Mouse (Mus musculus): ENCODE results near the gene 5330417H12Rik. TPM values are rescaled to one million over a fixed set of nuclear protein-coding genes. Genes with fewer than 3 reads are reported as not detected.

5330417H12Rik gene
- not detected in 2 replicates for total RNA-seq (2014; fragmentation: Nextera tagmentation)
- total RNA-seq (2017), result not detected in 2 replicates
- not detected in 2 replicates for polyA plus RNA-seq (2012)

GRCm38 (mm10) chr7:107625061-107625460 is at the start of gene 5330417H12Rik:
TSS of gene 5330417H12Rik (minus strand) at chr7:107625161.
- Histone ChIP-seq H3K9me3 (replicated peaks) (peaks cover 29% of the 10 kb centered on the region), H3K36me3 (replicated peaks) (no peaks in the 10 kb centered on the region), H3K4me1 (ENCODE audit: insufficient read depth, low read depth, low read length) (no peaks in the 10 kb centered on the region), H3K27me3 (ENCODE audit: insufficient read depth, low read length) (no peaks in the 10 kb centered on the region), H3K4me3 (ENCODE audit: low read depth, low read length) (no peak within 1 kb of the TSS)
- DNase-seq (ENCODE audit: low spot score), result no peak
- no peak for ATAC-seq (ENCODE audit: extremely low read depth, insufficient number of reproducible peaks, low FRiP score, poor library complexity, severe bottlenecking)
- TF ChIP-seq CTCF (IDR thresholded peaks at IDR 0.05; ENCODE audit: low read depth, low read length) (no peak), TAL1 (conservative IDR thresholded peaks at IDR 0.05; ENCODE audit: low read depth, low read length) (no peak), GATA2 (IDR thresholded peaks at IDR 0.05; ENCODE audit: borderline replicate concordance, low read depth, low read length) (no peak), GATA1 (IDR thresholded peaks at IDR 0.05; ENCODE audit: borderline replicate concordance, low read length) (no peak), POLR2AphosphoS5 (IDR thresholded peaks at IDR 0.05; ENCODE audit: insufficient replicate concordance, low read depth, low read length) (no peak)

- Histone ChIP-seq H3K36me3 (replicated peaks) (no peaks in the 10 kb centered on the region), H3K9me3 (replicated peaks) (peaks cover 51% of the 10 kb centered on the region), H3K4me3 (ENCODE audit: low read depth, low read length) (no peak overlapping the region), H3K4me1 (ENCODE audit: insufficient read depth, low read depth, low read length) (no peaks in the 10 kb centered on the region), H3K27me3 (ENCODE audit: insufficient read depth, low read length) (no peaks in the 10 kb centered on the region)
- TF ChIP-seq GATA1 (IDR thresholded peaks at IDR 0.05; ENCODE audit: borderline replicate concordance, low read length), result no peak
- ATAC-seq (ENCODE audit: extremely low read depth, insufficient number of reproducible peaks, low FRiP score, poor library complexity, severe bottlenecking) (no peak), DNase-seq (ENCODE audit: low spot score) (no peak)
Measured at GRCm38 (mm10) chr7:107668514-107668913, 43.6 kb upstream of the 5330417H12Rik start.

DNA sequence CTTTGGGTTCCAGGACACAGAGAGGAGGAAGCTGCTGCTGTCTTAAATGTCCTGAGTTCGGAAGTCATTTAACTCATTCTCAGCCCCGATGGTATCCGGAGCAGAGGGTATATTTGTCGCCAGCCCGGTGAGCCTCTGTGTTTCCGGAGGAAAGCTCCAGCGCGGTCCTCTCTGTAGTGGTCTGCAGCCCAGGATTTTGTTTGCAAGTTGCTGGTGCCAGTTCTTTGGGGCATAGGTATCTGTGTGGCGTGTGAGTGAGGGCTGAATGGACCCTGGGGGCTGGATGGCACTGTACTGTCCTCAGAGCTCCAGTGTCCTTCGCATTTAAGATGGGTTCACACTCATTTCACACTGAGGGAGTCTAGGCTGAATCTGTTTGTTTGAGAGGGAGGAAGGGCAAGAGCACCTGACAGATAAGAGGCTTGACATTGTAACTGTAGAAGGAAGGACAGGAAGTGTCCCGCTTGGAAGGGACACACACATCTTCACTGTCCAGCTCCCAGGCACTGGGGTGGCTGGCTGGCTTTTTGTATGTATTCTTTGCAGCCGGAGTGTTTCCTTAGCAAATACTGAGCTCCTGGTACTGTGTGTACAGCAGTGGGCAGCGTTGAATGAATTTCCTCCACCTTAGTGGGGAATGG is 41.4 kb upstream of the 5330417H12Rik start:
- no peak for ATAC-seq (ENCODE audit: extremely low read depth, insufficient number of reproducible peaks, low FRiP score, poor library complexity, severe bottlenecking)
- H3K9me3 ChIP-seq (replicated peaks), result peaks cover 58% of the 10 kb centered on the region
- no peaks in the 10 kb centered on the region for H3K4me1 ChIP-seq (ENCODE audit: insufficient read depth, low read depth, low read length)
- H3K27me3 ChIP-seq (ENCODE audit: insufficient read depth, low read length), result no peaks in the 10 kb centered on the region
- no peak for DNase-seq (ENCODE audit: low spot score)
- no peaks in the 10 kb centered on the region for H3K36me3 ChIP-seq (replicated peaks)
- TF ChIP-seq POLR2AphosphoS5 (IDR thresholded peaks at IDR 0.05; ENCODE audit: insufficient replicate concordance, low read depth, low read length) (no peak), GATA2 (IDR thresholded peaks at IDR 0.05; ENCODE audit: borderline replicate concordance, low read depth, low read length) (no peak), CTCF (IDR thresholded peaks at IDR 0.05; ENCODE audit: low read depth, low read length) (no peak), TAL1 (conservative IDR thresholded peaks at IDR 0.05; ENCODE audit: low read depth, low read length) (no peak), GATA1 (IDR thresholded peaks at IDR 0.05; ENCODE audit: borderline replicate concordance, low read length) (no peak)
- H3K4me3 ChIP-seq (ENCODE audit: low read depth, low read length), result no peak overlapping the region

DNA sequence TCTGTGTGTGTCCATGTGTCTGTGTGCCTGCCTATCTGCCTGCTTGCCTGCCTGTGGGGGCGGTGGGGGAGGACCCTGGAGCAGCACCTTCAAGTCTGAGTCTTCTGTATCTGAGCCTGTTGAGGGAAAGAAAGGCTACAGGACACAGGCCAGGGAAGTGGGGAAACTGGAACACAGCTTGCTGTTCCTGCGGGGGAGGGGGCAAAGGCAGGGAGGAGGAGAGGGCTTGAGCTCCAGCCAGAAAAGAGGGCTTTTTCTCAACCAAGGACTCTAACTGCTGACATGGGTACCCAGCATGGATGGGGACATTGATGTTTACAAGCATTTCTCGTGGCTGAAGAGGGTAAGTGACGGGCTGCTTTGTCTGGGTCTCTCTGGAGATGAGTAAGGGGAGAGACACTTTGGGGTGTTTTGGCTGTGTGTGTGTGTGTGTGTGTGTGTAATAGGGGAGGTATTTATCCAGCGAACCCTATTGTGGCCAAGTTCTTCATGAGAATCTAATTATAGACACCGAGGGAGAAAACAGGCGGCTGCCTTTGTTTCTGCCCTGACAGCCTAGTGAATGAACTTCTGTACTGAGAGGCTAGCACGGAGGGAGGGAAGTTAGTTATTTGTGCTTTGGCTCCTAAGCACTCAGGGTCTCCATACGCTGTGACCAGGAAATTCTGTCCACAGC is 40.8 kb upstream of the 5330417H12Rik start:
- ATAC-seq (ENCODE audit: extremely low read depth, insufficient number of reproducible peaks, low FRiP score, poor library complexity, severe bottlenecking), result no peak
- H3K4me1 ChIP-seq (ENCODE audit: insufficient read depth, low read depth, low read length), result no peaks in the 10 kb centered on the region
- no peak for TF ChIP-seq TAL1 (conservative IDR thresholded peaks at IDR 0.05; ENCODE audit: low read depth, low read length)
- TF ChIP-seq POLR2AphosphoS5 (IDR thresholded peaks at IDR 0.05; ENCODE audit: insufficient replicate concordance, low read depth, low read length), result no peak
- TF ChIP-seq GATA2 (IDR thresholded peaks at IDR 0.05; ENCODE audit: borderline replicate concordance, low read depth, low read length), result no peak
- no peak for TF ChIP-seq GATA1 (IDR thresholded peaks at IDR 0.05; ENCODE audit: borderline replicate concordance, low read length)
- no peak for TF ChIP-seq CTCF (IDR thresholded peaks at IDR 0.05; ENCODE audit: low read depth, low read length)
- H3K36me3 ChIP-seq (replicated peaks), result no peaks in the 10 kb centered on the region
- peaks cover 60% of the 10 kb centered on the region for H3K9me3 ChIP-seq (replicated peaks)
- H3K27me3 ChIP-seq (ENCODE audit: insufficient read depth, low read length), result no peaks in the 10 kb centered on the region
- no peak for DNase-seq (ENCODE audit: low spot score)
- no peak overlapping the region for H3K4me3 ChIP-seq (ENCODE audit: low read depth, low read length)

DNA sequence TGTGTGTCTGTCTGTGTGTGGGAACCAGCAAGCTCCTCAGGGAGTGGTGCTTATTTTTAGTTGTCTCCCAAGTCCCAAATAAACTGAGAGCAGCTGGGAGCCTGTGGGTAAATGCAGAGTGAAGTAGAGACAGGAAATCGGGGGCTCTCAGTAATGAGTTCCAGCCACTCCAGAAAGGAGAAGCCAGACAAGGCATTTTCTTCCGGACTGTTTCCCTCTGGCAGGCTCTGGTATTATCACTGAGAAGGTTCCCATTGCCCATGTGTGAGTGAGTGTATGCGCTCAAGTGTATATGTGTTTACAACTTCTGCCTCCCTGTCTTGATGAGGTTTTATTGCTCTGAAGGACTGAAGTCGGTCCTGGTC is 40.2 kb upstream of the 5330417H12Rik start:
- H3K9me3 ChIP-seq (replicated peaks), result peaks cover 58% of the 10 kb centered on the region
- no peaks in the 10 kb centered on the region for H3K4me1 ChIP-seq (ENCODE audit: insufficient read depth, low read depth, low read length)
- H3K36me3 ChIP-seq (replicated peaks), result no peaks in the 10 kb centered on the region
- ATAC-seq (ENCODE audit: extremely low read depth, insufficient number of reproducible peaks, low FRiP score, poor library complexity, severe bottlenecking), result no peak
- H3K4me3 ChIP-seq (ENCODE audit: low read depth, low read length), result no peak overlapping the region
- no peaks in the 10 kb centered on the region for H3K27me3 ChIP-seq (ENCODE audit: insufficient read depth, low read length)
- TF ChIP-seq GATA2 (IDR thresholded peaks at IDR 0.05; ENCODE audit: borderline replicate concordance, low read depth, low read length), result no peak
- no peak for TF ChIP-seq POLR2AphosphoS5 (IDR thresholded peaks at IDR 0.05; ENCODE audit: insufficient replicate concordance, low read depth, low read length)
- no peak for TF ChIP-seq CTCF (IDR thresholded peaks at IDR 0.05; ENCODE audit: low read depth, low read length)
- TF ChIP-seq GATA1 (IDR thresholded peaks at IDR 0.05; ENCODE audit: borderline replicate concordance, low read length), result no peak
- no peak for TF ChIP-seq TAL1 (conservative IDR thresholded peaks at IDR 0.05; ENCODE audit: low read depth, low read length)
- no peak for DNase-seq (ENCODE audit: low spot score)

- ATAC-seq (ENCODE audit: extremely low read depth, insufficient number of reproducible peaks, low FRiP score, poor library complexity, severe bottlenecking) (no peak), DNase-seq (ENCODE audit: low spot score) (no peak)
- Histone ChIP-seq H3K36me3 (replicated peaks) (no peaks in the 10 kb centered on the region), H3K4me3 (ENCODE audit: low read depth, low read length) (no peak overlapping the region), H3K4me1 (ENCODE audit: insufficient read depth, low read depth, low read length) (no peaks in the 10 kb centered on the region), H3K27me3 (ENCODE audit: insufficient read depth, low read length) (no peaks in the 10 kb centered on the region), H3K9me3 (replicated peaks) (peaks cover 64% of the 10 kb centered on the region)
- TF ChIP-seq GATA1 (IDR thresholded peaks at IDR 0.05; ENCODE audit: borderline replicate concordance, low read length) (no peak), GATA2 (IDR thresholded peaks at IDR 0.05; ENCODE audit: borderline replicate concordance, low read depth, low read length) (no peak)
Measured at GRCm38 (mm10) chr7:107664063-107665056, 39.4 kb upstream of the 5330417H12Rik start.
